ENCODE assay signal across 11 mouse cellular contexts in the genomic region with DNA sequence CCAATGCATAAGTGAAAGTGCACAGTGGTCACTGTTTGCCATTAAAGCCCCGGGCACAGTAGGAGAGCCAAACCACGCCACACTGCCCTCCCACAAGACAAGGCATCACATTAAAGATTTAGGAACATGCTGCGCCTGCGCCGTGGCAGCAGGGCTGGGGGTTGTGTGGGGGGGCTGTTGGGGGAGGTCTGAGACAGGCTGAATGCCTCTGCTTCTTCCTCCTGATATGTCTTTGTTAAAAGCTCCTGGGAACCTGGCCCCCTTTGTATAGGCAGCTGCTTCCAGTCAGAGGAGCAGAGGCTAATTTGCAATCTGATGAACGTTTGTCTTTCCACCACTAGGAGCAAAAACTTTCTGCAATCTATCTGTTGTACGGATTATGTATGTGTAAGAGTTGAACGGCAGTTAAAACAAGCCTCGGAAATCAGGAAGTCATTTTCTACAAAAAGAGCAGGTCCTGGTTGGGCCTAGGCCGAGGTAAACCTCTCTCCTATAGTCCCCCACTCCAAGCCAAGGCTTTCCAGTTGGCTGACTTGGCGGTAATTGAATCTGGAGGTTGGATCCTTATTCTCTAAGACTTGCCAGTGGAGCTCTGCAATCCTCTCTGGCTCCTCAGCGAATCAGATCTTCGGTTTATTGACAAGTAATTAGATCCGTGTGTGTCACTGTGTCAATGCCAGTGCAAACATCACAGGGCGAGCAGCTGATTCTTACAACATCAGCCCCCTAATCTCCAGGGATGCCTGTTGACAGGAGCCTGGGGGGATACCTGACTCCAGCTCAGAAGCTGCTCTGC.
DNase-seq lines count a peak whose midpoint lies in the region; ATAC-seq lines count a peak whose summit lies in the region.
"Had no signal": no experiment of that assay in that cellular context is flagged by ENCODE, and none has a peak within 500 bp of the region (broad histone marks: within the 10 kb centered on the region; RNA-seq: fewer than 3 reads in every experiment).

No protein-coding gene starts in this region.

- 0 out of 2 replicates have a peak overlapping the region, but pooled peaks have one; percentile 13 for H3K27ac ChIP-seq in forebrain, embryonic 16.5 days (ENCODE audit: low read length)
- H3K27ac ChIP-seq in midbrain, embryonic 14.5 days (replicated peaks; ENCODE audit: low read depth, low read length) = no peak overlapping the region; the same call in 1 of the 2 replicates
- H3K27ac ChIP-seq: heart, adult 2 months had no signal

- peak; percentile 20 for DNase-seq in NIH3T3 (ENCODE audit: low read depth)
- DNase-seq in embryo, embryonic 10 days (ENCODE audit: low spot score) = peak; percentile 60
- peak; percentile 64 for DNase-seq in midbrain, embryonic 14.5 days
- DNase-seq in yolk sac, embryonic 10.5 days (ENCODE audit: low spot score) = no peak
- DNase-seq in thymus, postnatal 25 days = no peak
- DNase-seq in cerebellum, adult 11 months = no peak
- no peak for DNase-seq in spleen, adult 18-20 months
- DNase-seq: adrenal gland, postnatal 14 days; heart, adult 2 months; lung, embryonic 14.5 days had no signal

- 7% methylated on average over 15 of the region's 15 CpGs for WGBS in forebrain, embryonic 16.5 days
- WGBS in midbrain, embryonic 14.5 days = 3% methylated on average over 15 of the region's 15 CpGs

- peaks cover 17% of the 10 kb centered on the region for H3K4me1 ChIP-seq in forebrain, embryonic 16.5 days (replicated peaks; ENCODE audit: control insufficient read depth, insufficient read depth, low read length)
- H3K4me1 ChIP-seq in midbrain, embryonic 14.5 days (ENCODE audit: control insufficient read depth, insufficient read depth, low read length) = peaks cover 40% of the 10 kb centered on the region

- no peak overlapping the region for H3K4me3 ChIP-seq in forebrain, embryonic 16.5 days (replicated peaks; ENCODE audit: low read length)
- no peak overlapping the region for H3K4me3 ChIP-seq in midbrain, embryonic 14.5 days (replicated peaks; ENCODE audit: low read depth, low read length)
- H3K4me3 ChIP-seq: heart, adult 2 months had no signal

- H3K4me2 ChIP-seq in forebrain, embryonic 16.5 days (ENCODE audit: low read length) = no peak overlapping the region
- peak overlapping the region; percentile 23; the same call in 1 of the 2 replicates for H3K4me2 ChIP-seq in midbrain, embryonic 14.5 days (ENCODE audit: low read length)
- H3K4me2 ChIP-seq: lung, embryonic 14.5 days had no signal

- peak; percentile 54 for ATAC-seq in forebrain, embryonic 16.5 days
- ATAC-seq in midbrain, embryonic 14.5 days (ENCODE audit: low FRiP score, low TSS enrichment) = peak; percentile 48

- no peaks in the 10 kb centered on the region; the same call in 1 of the 2 replicates for H3K9me3 ChIP-seq in forebrain, embryonic 16.5 days (ENCODE audit: control insufficient read depth, low read length)
- 0 out of 2 replicates have a peak, but pooled peaks cover 3% of the 10 kb centered on the region for H3K9me3 ChIP-seq in midbrain, embryonic 14.5 days (ENCODE audit: control insufficient read depth, low read length)

- peaks cover 3% of the 10 kb centered on the region; the same call in 1 of the 2 replicates for H3K27me3 ChIP-seq in forebrain, embryonic 16.5 days (replicated peaks; ENCODE audit: control insufficient read depth, insufficient read depth, low read length)
- H3K27me3 ChIP-seq in midbrain, embryonic 14.5 days (ENCODE audit: control insufficient read depth, insufficient read depth, low read length) = peaks cover 20% of the 10 kb centered on the region; the same call in 1 of the 2 replicates

- H3K36me3 ChIP-seq in forebrain, embryonic 16.5 days (ENCODE audit: control insufficient read depth, insufficient read depth) = no peaks in the 10 kb centered on the region
- H3K36me3 ChIP-seq in midbrain, embryonic 14.5 days (ENCODE audit: control insufficient read depth, insufficient read depth, low read length) = no peaks in the 10 kb centered on the region

- H3K9ac ChIP-seq in forebrain, embryonic 16.5 days (replicated peaks; ENCODE audit: low read depth, low read length) = no peak overlapping the region
- H3K9ac ChIP-seq in midbrain, embryonic 14.5 days (replicated peaks; ENCODE audit: low read length) = no peak overlapping the region; the same call in 1 of the 2 replicates
- H3K9ac ChIP-seq: lung, embryonic 14.5 days had no signal

Comparison
In these comparisons a context has a peak if more than half of its experiments do, and no peak if none do; other contexts are left out.
1. DNase-seq: peak in NIH3T3 (single experiment), embryo, embryonic 10 days (single experiment) and midbrain, embryonic 14.5 days (single experiment); none in yolk sac, embryonic 10.5 days (single experiment), thymus, postnatal 25 days (single experiment), cerebellum, adult 11 months (single experiment) and spleen, adult 18-20 months (0 of 2).